In genomic region chr14:30097239-30097638, GRCm38 (mm10) we compare ENCODE assay signal across 8 mouse cellular contexts.
A peak's percentile ranks its signal among the peaks of the same experiment; 100 is the strongest.
DNase-seq lines count a peak whose midpoint lies in the region; TF ChIP-seq lines count a peak whose summit lies in the region.
"Had no signal": no experiment of that assay in that cellular context is flagged by ENCODE, and none has a peak within 500 bp of the region (broad histone marks: within the 10 kb centered on the region; RNA-seq: fewer than 3 reads in every experiment).

No protein-coding gene starts in this region.

- H3K27ac ChIP-seq in layer of hippocampus, adult 2 months = no peak overlapping the region
- H3K27ac ChIP-seq in embryonic facial prominence, embryonic 10.5 days (replicated peaks) = no peak overlapping the region
- no peak overlapping the region for H3K27ac ChIP-seq in small intestine, adult 2 months (ENCODE audit: insufficient read depth, low read depth, low read length)
- H3K27ac ChIP-seq: neural tube, embryonic 12.5 days had no signal

- H3K27me3 ChIP-seq in embryonic facial prominence, embryonic 10.5 days (replicated peaks; ENCODE audit: low read depth, poor library complexity, severe bottlenecking) = no peaks in the 10 kb centered on the region
- H3K27me3 ChIP-seq in small intestine, adult 2 months (ENCODE audit: control insufficient read depth, insufficient read depth, low read length) = no peaks in the 10 kb centered on the region
- H3K27me3 ChIP-seq: neural tube, embryonic 12.5 days had no signal

- TF ChIP-seq POLR2A in small intestine, adult 2 months (IDR thresholded peaks at IDR 0.05; ENCODE audit: low read depth, low read length) = no peak

- WGBS in embryonic facial prominence, embryonic 10.5 days = 58% methylated on average over 5 of the region's 5 CpGs
- 44% methylated on average over 5 of the region's 5 CpGs for WGBS in small intestine, adult 2 months

- H3K4me1 ChIP-seq in embryonic facial prominence, embryonic 10.5 days = no peaks in the 10 kb centered on the region
- no peaks in the 10 kb centered on the region for H3K4me1 ChIP-seq in small intestine, adult 2 months (ENCODE audit: control insufficient read depth, insufficient read depth, insufficient read length, low read length)
- H3K4me1 ChIP-seq: neural tube, embryonic 12.5 days had no signal

- DNase-seq in layer of hippocampus, adult 2 months (ENCODE audit: low spot score in 2 of 2) = no peak
- DNase-seq in layer of hippocampus, postnatal 25 days (ENCODE audit: extremely low spot score in 1 of 2, low spot score in 1 of 2) = no peak
- DNase-seq in ES-CJ7 (ENCODE audit: low read depth, low spot score) = peak; percentile 44
- peak; percentile 15 for DNase-seq in embryonic facial prominence, embryonic 10.5 days (ENCODE audit: low spot score)
- DNase-seq in ovary, adult 18-20 months (ENCODE audit: low spot score) = no peak
- no peak for DNase-seq in cerebellum, adult 9-10 months

- no peaks in the 10 kb centered on the region for H3K36me3 ChIP-seq in embryonic facial prominence, embryonic 10.5 days (replicated peaks)
- H3K36me3 ChIP-seq in small intestine, adult 2 months (ENCODE audit: control insufficient read depth, insufficient read depth, low read length) = no peaks in the 10 kb centered on the region
- H3K36me3 ChIP-seq: neural tube, embryonic 12.5 days had no signal

- TF ChIP-seq CTCF in layer of hippocampus, adult 2 months (conservative IDR thresholded peaks at IDR 0.05) = peak; percentile 75
- TF ChIP-seq CTCF in small intestine, adult 2 months (IDR thresholded peaks at IDR 0.05; ENCODE audit: extremely low read depth, insufficient read length, insufficient replicate concordance, low read depth, low read length) = peak; percentile 56; the same call in 1 of the 2 replicates

- H3K4me3 ChIP-seq in layer of hippocampus, adult 2 months = no peak overlapping the region
- no peak overlapping the region for H3K4me3 ChIP-seq in embryonic facial prominence, embryonic 10.5 days
- H3K4me3 ChIP-seq in small intestine, adult 2 months (ENCODE audit: low read depth, low read length) = no peak overlapping the region
- H3K4me3 ChIP-seq: neural tube, embryonic 12.5 days had no signal

- no peaks in the 10 kb centered on the region for H3K9me3 ChIP-seq in embryonic facial prominence, embryonic 10.5 days
- H3K9me3 ChIP-seq: neural tube, embryonic 12.5 days had no signal

Comparison
In these comparisons a context has a peak if more than half of its experiments do, and no peak if none do; other contexts are left out.
1. DNase-seq: peak in ES-CJ7 (single experiment) and embryonic facial prominence, embryonic 10.5 days (single experiment); none in layer of hippocampus, adult 2 months (0 of 2), layer of hippocampus, postnatal 25 days (0 of 2), ovary, adult 18-20 months (single experiment) and cerebellum, adult 9-10 months (single experiment).